Mouse (Mus musculus): ENCODE measurements around the gene Cacng5. TPM values are rescaled to one million over a fixed set of nuclear protein-coding genes. Genes with fewer than 3 reads are reported as not detected.

The Cacng5 gene
- polyA plus RNA-seq, 1 experiment from 2014 or later: not detected

GRCm38 (mm10) chr11:107859288-107859687 lies 55.6 kb downstream of the Cacng5 start:
- no peak overlapping the region for H3K4me3 ChIP-seq (ENCODE audit: inconsistent target)
- 23% methylated on average over 6 of the region's 7 CpGs for WGBS (ENCODE audit: missing documents)
- no peak overlapping the region for H3K27ac ChIP-seq
- H3K36me3 ChIP-seq (ENCODE audit: inconsistent target): no peaks in the 10 kb centered on the region
- no peaks in the 10 kb centered on the region for H3K79me2 ChIP-seq (ENCODE audit: inconsistent target)

GRCm38 (mm10) chr11:107853088-107853487 lies 61.8 kb downstream of the Cacng5 start:
- no peak overlapping the region for H3K4me3 ChIP-seq (ENCODE audit: inconsistent target)
- H3K27ac ChIP-seq: no peak overlapping the region
- H3K36me3 ChIP-seq (ENCODE audit: inconsistent target): no peaks in the 10 kb centered on the region
- H3K79me2 ChIP-seq (ENCODE audit: inconsistent target): no peaks in the 10 kb centered on the region
- WGBS (ENCODE audit: missing documents): 44% methylated on average over 1 of the region's 1 CpGs

- no peak overlapping the region for H3K4me3 ChIP-seq (ENCODE audit: inconsistent target)
- no peaks in the 10 kb centered on the region for H3K36me3 ChIP-seq (ENCODE audit: inconsistent target)
- H3K79me2 ChIP-seq (ENCODE audit: inconsistent target): no peaks in the 10 kb centered on the region
- no peak overlapping the region for H3K27ac ChIP-seq
- 39% methylated on average over 10 of the region's 10 CpGs for WGBS (ENCODE audit: missing documents)
These were observed 65.2 kb downstream of the Cacng5 start for GRCm38 (mm10) chr11:107849621-107850020.

GRCm38 (mm10) chr11:107844175-107844574 lies 70.7 kb downstream of the Cacng5 start:
- no peaks in the 10 kb centered on the region for H3K36me3 ChIP-seq (ENCODE audit: inconsistent target)
- 86% methylated on average over 1 of the region's 1 CpGs for WGBS (ENCODE audit: missing documents)
- no peak overlapping the region for H3K4me3 ChIP-seq (ENCODE audit: inconsistent target)
- H3K79me2 ChIP-seq (ENCODE audit: inconsistent target): no peaks in the 10 kb centered on the region
- no peak overlapping the region for H3K27ac ChIP-seq

GRCm38 (mm10) chr11:107833351-107834040 lies 81.4 kb downstream of the Cacng5 start:
- Histone ChIP-seq H3K79me2 (ENCODE audit: inconsistent target) (no peaks in the 10 kb centered on the region), H3K27ac (no peak overlapping the region), H3K36me3 (ENCODE audit: inconsistent target) (no peaks in the 10 kb centered on the region), H3K4me3 (ENCODE audit: inconsistent target) (no peak overlapping the region)
- WGBS (ENCODE audit: missing documents): 61% methylated on average over 7 of the region's 7 CpGs

Other genes starting within 250 kb of the Cacng5 start
- not detected in 3 replicates for gene Cacng1, start 198.5 kb downstream of the Cacng5 start, polyA plus RNA-seq (2018)
- gene Cacng4, start 120.5 kb downstream of the Cacng5 start, polyA plus RNA-seq (2018): not detected in 3 replicates

Measured in macrophage (primary cell).